Mouse (Mus musculus) left cerebral cortex, postnatal 10 days (tissue): Measurements from ENCODE around the gene Capsl. TPM values are rescaled to one million over a fixed set of nuclear protein-coding genes. Genes with fewer than 3 reads are reported as not detected.

ENCODE experiments used
- total RNA-seq, 2 experiments: library from RNA; stranded (reverse); gene quantifications; 2 replicates each; pipeline ENCODE4 v1.2.3; 2021

The Capsl gene
- total RNA-seq, 2 experiments from 2014 or later: 2.5 to 2.7 TPM

Other genes with a start within 250 kb of the Capsl start
- gene Ugt3a1, start 159.1 kb upstream of the Capsl start, total RNA-seq: not detected
- gene Ugt3a2, start 100.5 kb upstream of the Capsl start, total RNA-seq: not detected
- gene Il7r, start 94.1 kb downstream of the Capsl start, total RNA-seq: under 1 TPM; 0.26 to 0.28 TPM